Mouse (Mus musculus) heart, embryonic 14.5 days (tissue): ENCODE measurements around the gene Hpcal1. TPM values are rescaled to one million over a fixed set of nuclear protein-coding genes. Genes with fewer than 3 reads are reported as not detected.
"Not testable (repeated sequence)": the region's sequence is repeated elsewhere in the genome, so short reads cannot be mapped to it uniquely, and the experiment has no call there.

Experiments used
- ATAC-seq: fragments of 200-750 bp; cut with Nextera tagmentation; 2 replicates; pipeline ENCODE4 v1.8.0; 2017; ENCODE audit warnings: low read depth, moderate TSS enrichment; ENCODE audit not compliant: insufficient number of reproducible peaks, insufficient read depth, low FRiP score
- H3K27ac ChIP-seq, 2 experiments: fragments of 200-500 bp in 1 of 2; fragments of 300-500 bp in 1 of 2; sonication (generic) in 1 of 2; replicated peaks in 1 of 2; 2 replicates each; pipeline ENCODE4 v1.5.1; 2012 to 2014; ENCODE audit warnings: low read depth in 2 of 2, low read length in 2 of 2, control low read depth in 1 of 2, mild to moderate bottlenecking in 1 of 2, mixed read lengths in 1 of 2; ENCODE audit not compliant: control insufficient read depth in 1 of 2, insufficient read depth in 1 of 2
- H3K27me3 ChIP-seq: fragments of 300-500 bp; sonication (generic); 2 replicates; pipeline ENCODE4 v1.6.1; 2014; ENCODE audit warnings: mild to moderate bottlenecking, low read length, control low read depth; ENCODE audit not compliant: control insufficient read depth, insufficient read depth
- H3K36me3 ChIP-seq: fragments of 300-500 bp; sonication (generic); 2 replicates; pipeline ENCODE4 v1.6.1; 2014; ENCODE audit warnings: mild to moderate bottlenecking, control low read depth, low read length, mixed read lengths; ENCODE audit not compliant: control insufficient read depth, insufficient read depth
- H3K4me1 ChIP-seq, 2 experiments: fragments of 200-500 bp in 1 of 2; fragments of 300-500 bp in 1 of 2; sonication (generic) in 1 of 2; 2 replicates each; pipeline ENCODE4 v1.6.1; 2012 to 2014; ENCODE audit warnings: low read length in 2 of 2, control low read depth in 1 of 2, mixed read lengths in 1 of 2; ENCODE audit not compliant: control insufficient read depth in 2 of 2, insufficient read depth in 2 of 2
- H3K4me2 ChIP-seq: fragments of 300-500 bp; sonication (generic); 2 replicates; pipeline ENCODE4 v1.6.1; 2014; ENCODE audit warnings: mild to moderate bottlenecking, low read length
- H3K4me3 ChIP-seq, 2 experiments: fragments of 200-500 bp in 1 of 2; fragments of 300-500 bp in 1 of 2; sonication (generic) in 1 of 2; 2 replicates each; pipeline ENCODE4 v1.5.1; 2012 to 2014; ENCODE audit warnings: low read length in 2 of 2, mild to moderate bottlenecking in 2 of 2, control low read depth in 1 of 2, low read depth in 1 of 2, moderate library complexity in 1 of 2; ENCODE audit not compliant: control insufficient read depth in 1 of 2, insufficient read depth in 1 of 2
- H3K9ac ChIP-seq: fragments of 300-500 bp; sonication (generic); 2 replicates; pipeline ENCODE4 v1.6.1; 2014; ENCODE audit warnings: mild to moderate bottlenecking, low read length
- H3K9me3 ChIP-seq: fragments of 300-500 bp; sonication (generic); 2 replicates; pipeline ENCODE4 v1.6.1; 2016; ENCODE audit warnings: low read length, control low read depth; ENCODE audit not compliant: control insufficient read depth
- WGBS: fragments of 180-500 bp; shearing (Covaris S2); extraction: QIAGEN DNeasy Blood & Tissue Kit; methylation state at CpG from one replicate; pipeline ENCODE4 v1.1.7; 2014; 5-methylcytosine and 5-hydroxymethylcytosine counted together
- polyA plus RNA-seq: library from polyadenylated mRNA; unstranded; fragments of >200 nt; fragmentation: Nextera tagmentation; extraction: Ambion mirVana; gene quantifications from 2 replicates; pipeline ENCODE4 v1.2.1, GENCODE M21; 2014

Gene Hpcal1
- polyA plus RNA-seq, 1 experiment from 2014 or later, result 22.5 TPM

GRCm38 (mm10) chr12:17795660-17796278 is 105.1 kb downstream of the Hpcal1 start:
- Histone ChIP-seq H3K9me3 (no peaks in the 10 kb centered on the region), H3K4me2 (no peak overlapping the region), H3K9ac (no peak overlapping the region), H3K27ac (no peak overlapping the region), H3K36me3 (no peaks in the 10 kb centered on the region), H3K4me1 (no peaks in the 10 kb centered on the region), H3K4me3 (no peak overlapping the region), H3K27me3 (no peaks in the 10 kb centered on the region)
- no peak for ATAC-seq
- WGBS, result 60% methylated on average over 3 of the region's 3 CpGs

GRCm38 (mm10) chr12:17798261-17798660 is 107.6 kb downstream of the Hpcal1 start:
- not testable (repeated sequence) for H3K27ac ChIP-seq, H3K9me3 ChIP-seq, H3K9ac ChIP-seq, ATAC-seq, H3K4me3 ChIP-seq, H3K36me3 ChIP-seq, H3K4me1 ChIP-seq, H3K4me2 ChIP-seq, H3K27me3 ChIP-seq
- 56% methylated on average over 11 of the region's 11 CpGs for WGBS

DNA sequence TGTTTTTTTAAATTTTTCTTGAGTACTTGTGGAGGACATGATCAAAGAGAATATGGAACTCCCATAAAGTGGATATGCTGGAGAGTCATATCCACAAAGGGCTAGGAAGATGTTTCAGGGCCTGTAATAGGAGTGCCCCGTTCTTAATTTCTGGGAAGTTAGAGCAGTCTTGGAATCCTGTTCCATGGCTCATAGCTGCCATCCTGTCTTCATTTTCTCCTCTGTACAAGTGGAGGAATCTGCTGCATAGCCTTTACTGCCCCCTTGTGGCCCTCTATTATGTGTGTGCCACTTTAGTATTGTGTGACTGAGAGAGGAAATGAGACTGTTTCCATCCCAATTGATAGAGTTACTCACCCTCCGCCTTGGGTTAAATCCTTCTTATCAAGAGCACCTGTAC is 117.9 kb downstream of the Hpcal1 start:
- no peak for ATAC-seq
- Histone ChIP-seq H3K4me1 (no peaks in the 10 kb centered on the region), H3K27ac (no peak overlapping the region), H3K4me3 (no peak overlapping the region), H3K9me3 (no peaks in the 10 kb centered on the region), H3K27me3 (no peaks in the 10 kb centered on the region), H3K9ac (no peak overlapping the region), H3K36me3 (no peaks in the 10 kb centered on the region), H3K4me2 (no peak overlapping the region)
- WGBS, result 26% methylated on average over 2 of the region's 2 CpGs

- H3K4me3 ChIP-seq, H3K4me1 ChIP-seq, H3K9ac ChIP-seq, H3K36me3 ChIP-seq, H3K27me3 ChIP-seq, H3K27ac ChIP-seq, H3K9me3 ChIP-seq, H3K4me2 ChIP-seq, ATAC-seq: not testable (repeated sequence)
- WGBS, result 82% methylated on average over 1 of the region's 1 CpGs
Measured at GRCm38 (mm10) chr12:17835279-17835678, 144.6 kb downstream of the Hpcal1 start.

Other genes with a start within 250 kb of the Hpcal1 start
- 122 and 127 TPM in 2 replicates for gene Odc1, start 146.1 kb upstream of the Hpcal1 start, polyA plus RNA-seq